26 mouse cellular contexts compared by ENCODE assay signal in genomic region chr2:72793424-72793823, GRCm38 (mm10).
A peak's percentile ranks its signal among the peaks of the same experiment; 100 is the strongest.
DNase-seq lines count a peak whose midpoint lies in the region; ATAC-seq and TF ChIP-seq lines count a peak whose summit lies in the region.
"Had no signal": no experiment of that assay in that cellular context is flagged by ENCODE, and none has a peak within 500 bp of the region (broad histone marks: within the 10 kb centered on the region; RNA-seq: fewer than 3 reads in every experiment).

No protein-coding gene starts in this region.

- H3K9ac ChIP-seq in kidney, postnatal 0 days (ENCODE audit: low read depth, low read length), result no peak overlapping the region
- no peak overlapping the region for H3K9ac ChIP-seq in limb, embryonic 14.5 days (ENCODE audit: low read depth, low read length, severe bottlenecking)
- H3K9ac ChIP-seq: forebrain, embryonic 13.5 days; hindbrain, embryonic 15.5 days; kidney, embryonic 15.5 days; liver, embryonic 12.5 days; liver, postnatal 0 days; neural tube, embryonic 12.5 days had no signal

- TF ChIP-seq CTCF in kidney, postnatal 0 days (IDR thresholded peaks at IDR 0.05; ENCODE audit: low read depth), result no peak
- no peak for TF ChIP-seq CTCF in cerebellum, adult 2 months (IDR thresholded peaks at IDR 0.05; ENCODE audit: borderline replicate concordance, insufficient read depth, low read depth, low read length)

- no peaks in the 10 kb centered on the region for H3K4me1 ChIP-seq in kidney, postnatal 0 days (replicated peaks; ENCODE audit: insufficient read depth, low read length)
- peaks cover 22% of the 10 kb centered on the region for H3K4me1 ChIP-seq in limb, embryonic 14.5 days (ENCODE audit: control insufficient read depth, insufficient read depth, low read length)
- no peaks in the 10 kb centered on the region for H3K4me1 ChIP-seq in cerebellum, adult 2 months (ENCODE audit: control insufficient read depth, insufficient read depth, low read length)
- H3K4me1 ChIP-seq: forebrain, embryonic 13.5 days; hindbrain, embryonic 15.5 days; kidney, embryonic 15.5 days; liver, embryonic 12.5 days; neural tube, embryonic 12.5 days had no signal

- no peak overlapping the region for H3K4me3 ChIP-seq in kidney, postnatal 0 days (replicated peaks; ENCODE audit: low read depth, low read length)
- no peak overlapping the region for H3K4me3 ChIP-seq in limb, embryonic 14.5 days (replicated peaks; ENCODE audit: low read length)
- no peak overlapping the region for H3K4me3 ChIP-seq in cerebellum, adult 2 months (replicated peaks; ENCODE audit: insufficient read depth, low read depth, low read length)
- H3K4me3 ChIP-seq: forebrain, embryonic 13.5 days; hindbrain, embryonic 10.5 days; hindbrain, embryonic 15.5 days; kidney, embryonic 15.5 days; liver, embryonic 12.5 days; neural tube, embryonic 12.5 days had no signal

- DNase-seq in kidney, postnatal 0 days (ENCODE audit: low spot score), result peak; percentile 34
- DNase-seq in kidney, adult 11 months, result no peak
- DNase-seq in embryo, embryonic 10.5 days (ENCODE audit: low spot score), result peak; percentile 46
- DNase-seq in embryo, embryonic 11 days, result peak; percentile 37
- DNase-seq in limb, embryonic 14.5 days (ENCODE audit: low spot score), result peak; percentile 84
- no peak for DNase-seq in right cerebral cortex, adult 18-20 months
- no peak for DNase-seq in cerebellum, adult 2 months
- DNase-seq: adrenal gland, postnatal 36 days; B cell, adult 2 months; cerebellum, adult 18-20 months; cerebellum, postnatal 14 days; heart, postnatal 14 days; kidney, adult 18-20 months; kidney, postnatal 36 days; liver, postnatal 0 days; lung, postnatal 14 days; thymus, postnatal 14 days had no signal

- ATAC-seq in kidney, postnatal 0 days (replicated peaks; ENCODE audit: low FRiP score, low read depth), result no peak
- peak; percentile 73; the same call in 1 of the 2 replicates for ATAC-seq in limb, embryonic 14.5 days (ENCODE audit: low FRiP score, low read depth)
- ATAC-seq: forebrain, embryonic 13.5 days; inflammation-experienced regulatory T-cells, adult 6 months; liver, embryonic 12.5 days; liver, postnatal 0 days; midbrain, embryonic 16.5 days had no signal

- H3K9me3 ChIP-seq in kidney, postnatal 0 days (replicated peaks; ENCODE audit: low read length), result no peaks in the 10 kb centered on the region
- no peaks in the 10 kb centered on the region for H3K9me3 ChIP-seq in limb, embryonic 14.5 days (ENCODE audit: control insufficient read depth, low read length)
- H3K9me3 ChIP-seq: forebrain, embryonic 13.5 days; hindbrain, embryonic 10.5 days; hindbrain, embryonic 15.5 days; kidney, embryonic 15.5 days; liver, embryonic 12.5 days; neural tube, embryonic 12.5 days had no signal

- H3K27ac ChIP-seq in kidney, postnatal 0 days, result no peak overlapping the region
- H3K27ac ChIP-seq in limb, embryonic 14.5 days (replicated peaks; ENCODE audit: low read depth, low read length), result 0 out of 2 replicates have a peak overlapping the region, but pooled peaks have one; percentile 15
- H3K27ac ChIP-seq in cerebellum, adult 2 months (ENCODE audit: insufficient read depth, low read length), result no peak overlapping the region
- H3K27ac ChIP-seq: forebrain, embryonic 13.5 days; hindbrain, embryonic 10.5 days; hindbrain, embryonic 15.5 days; kidney, embryonic 15.5 days; liver, embryonic 12.5 days; neural tube, embryonic 12.5 days had no signal

- TF ChIP-seq POLR2A in limb, embryonic 14.5 days (IDR thresholded peaks at IDR 0.05; ENCODE audit: borderline replicate concordance, extremely low read depth, insufficient read depth, insufficient read length), result no peak
- TF ChIP-seq POLR2A in cerebellum, adult 2 months (IDR thresholded peaks at IDR 0.05; ENCODE audit: borderline replicate concordance, insufficient read depth, low read length), result no peak

- H3K27me3 ChIP-seq in kidney, postnatal 0 days (ENCODE audit: insufficient read depth, low read length), result no peaks in the 10 kb centered on the region
- no peaks in the 10 kb centered on the region for H3K27me3 ChIP-seq in limb, embryonic 14.5 days (ENCODE audit: control insufficient read depth, insufficient read depth, low read length)
- no peaks in the 10 kb centered on the region for H3K27me3 ChIP-seq in cerebellum, adult 2 months (ENCODE audit: control insufficient read depth, insufficient read depth, low read length)
- H3K27me3 ChIP-seq: forebrain, embryonic 13.5 days; hindbrain, embryonic 15.5 days; kidney, embryonic 15.5 days; liver, embryonic 12.5 days; neural tube, embryonic 12.5 days had no signal

- no peaks in the 10 kb centered on the region for H3K36me3 ChIP-seq in kidney, postnatal 0 days (ENCODE audit: insufficient read depth, low read length)
- H3K36me3 ChIP-seq in limb, embryonic 14.5 days (ENCODE audit: control insufficient read depth, insufficient read depth, low read length), result no peaks in the 10 kb centered on the region
- H3K36me3 ChIP-seq: hindbrain, embryonic 10.5 days; hindbrain, embryonic 15.5 days; kidney, embryonic 15.5 days; liver, embryonic 12.5 days; neural tube, embryonic 12.5 days had no signal

- 21% methylated on average over 10 of the region's 10 CpGs for WGBS in kidney, postnatal 0 days
- 17% methylated on average over 10 of the region's 10 CpGs for WGBS in limb, embryonic 14.5 days
- 85% methylated on average over 10 of the region's 10 CpGs for WGBS in cerebellum, adult 2 months

- H3K4me2 ChIP-seq in kidney, postnatal 0 days (ENCODE audit: low read length), result no peak overlapping the region
- no peak overlapping the region for H3K4me2 ChIP-seq in limb, embryonic 14.5 days (replicated peaks; ENCODE audit: low read depth, low read length, severe bottlenecking)
- H3K4me2 ChIP-seq: forebrain, embryonic 13.5 days; hindbrain, embryonic 15.5 days; kidney, embryonic 15.5 days; liver, embryonic 12.5 days; midbrain, embryonic 11.5 days; neural tube, embryonic 12.5 days had no signal

Comparison
In these comparisons a context has a peak if more than half of its experiments do, and no peak if none do; other contexts are left out.
1. DNase-seq: peak in kidney, postnatal 0 days (single experiment), embryo, embryonic 10.5 days (single experiment), embryo, embryonic 11 days (single experiment) and limb, embryonic 14.5 days (single experiment); none in kidney, adult 11 months (single experiment), right cerebral cortex, adult 18-20 months (single experiment) and cerebellum, adult 2 months (0 of 2).